Mouse (Mus musculus): ENCODE measurements at regions not wholly inside any gene's neighbourhood (a gene's known extent, or its start where the extent isn't known, plus 50 kb on each side); places are given as distances from the start of the nearest gene placed in this dataset.

GRCm38 (mm10) chr7:71873817-71874216, 432.6 kb downstream of the Mctp2 start:
- Histone ChIP-seq H3K4me1 (replicated peaks) (0 out of 2 replicates have a peak, but pooled peaks cover 6% of the 10 kb centered on the region), H3K27ac (no peak overlapping the region), H3K27me3 (no peaks in the 10 kb centered on the region), H3K9me3 (replicated peaks) (no peaks in the 10 kb centered on the region), H3K4me3 (no peak overlapping the region), H3K9ac (no peak overlapping the region), H3K4me2 (no peak overlapping the region), H3K36me3 (no peaks in the 10 kb centered on the region)
- ATAC-seq (replicated peaks; ENCODE audit: insufficient number of reproducible peaks, insufficient read depth, low FRiP score, low read depth), result no peak
- WGBS, result 73% methylated on average over 5 of the region's 5 CpGs

DNA sequence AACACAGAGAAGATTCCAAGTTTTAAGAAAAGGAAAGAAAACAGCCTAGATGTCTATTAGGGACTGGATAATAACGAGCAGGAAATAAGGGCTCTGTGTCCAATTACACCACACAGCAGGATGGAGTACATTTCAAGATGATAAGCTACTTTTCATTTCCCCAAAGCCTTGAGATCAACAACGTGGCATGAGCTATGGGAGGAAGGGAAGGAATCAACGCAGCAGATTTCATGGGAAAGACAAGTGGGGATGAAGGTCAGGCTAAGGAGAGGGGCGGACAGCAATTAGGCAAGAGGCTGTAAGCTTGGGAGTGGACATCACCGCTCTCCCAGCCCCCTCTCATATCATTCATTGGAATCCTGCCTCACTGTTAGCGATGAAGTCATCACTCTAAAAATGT, 433.5 kb downstream of the Mctp2 start:
- no peak overlapping the region for H3K4me3 ChIP-seq
- H3K9ac ChIP-seq, result no peak overlapping the region
- H3K4me2 ChIP-seq, result no peak overlapping the region
- no peaks in the 10 kb centered on the region for H3K36me3 ChIP-seq
- H3K27me3 ChIP-seq, result no peaks in the 10 kb centered on the region
- 0 out of 2 replicates have a peak, but pooled peaks cover 6% of the 10 kb centered on the region for H3K4me1 ChIP-seq (replicated peaks)
- ATAC-seq (replicated peaks; ENCODE audit: insufficient number of reproducible peaks, insufficient read depth, low FRiP score, low read depth), result no peak
- H3K9me3 ChIP-seq (replicated peaks), result no peaks in the 10 kb centered on the region
- WGBS, result 50% methylated on average over 6 of the region's 6 CpGs
- H3K27ac ChIP-seq, result no peak overlapping the region

- Histone ChIP-seq H3K4me1 (replicated peaks) (0 out of 2 replicates have a peak, but pooled peaks cover 7% of the 10 kb centered on the region), H3K4me3 (no peak overlapping the region), H3K9me3 (replicated peaks) (no peaks in the 10 kb centered on the region), H3K9ac (no peak overlapping the region), H3K4me2 (no peak overlapping the region), H3K27me3 (no peaks in the 10 kb centered on the region), H3K27ac (no peak overlapping the region), H3K36me3 (no peaks in the 10 kb centered on the region)
- WGBS, result 16% methylated on average over 3 of the region's 3 CpGs
- no peak for ATAC-seq (replicated peaks; ENCODE audit: insufficient number of reproducible peaks, insufficient read depth, low FRiP score, low read depth)
Observed at GRCm38 (mm10) chr7:71867090-71867489, 439.3 kb downstream of the Mctp2 start.

GRCm38 (mm10) chr7:71865371-71866166, 440.8 kb downstream of the Mctp2 start:
- H3K4me1 ChIP-seq (replicated peaks), result 0 out of 2 replicates have a peak, but pooled peaks cover 7% of the 10 kb centered on the region
- H3K27ac ChIP-seq, result no peak overlapping the region
- no peaks in the 10 kb centered on the region for H3K27me3 ChIP-seq
- WGBS, result 47% methylated on average over 15 of the region's 15 CpGs
- no peak overlapping the region for H3K4me2 ChIP-seq
- H3K36me3 ChIP-seq, result no peaks in the 10 kb centered on the region
- no peak overlapping the region for H3K4me3 ChIP-seq
- no peak for ATAC-seq (replicated peaks; ENCODE audit: insufficient number of reproducible peaks, insufficient read depth, low FRiP score, low read depth)
- H3K9me3 ChIP-seq (replicated peaks), result no peaks in the 10 kb centered on the region
- H3K9ac ChIP-seq, result no peak overlapping the region

GRCm38 (mm10) chr7:71852864-71853263, 453.5 kb downstream of the Mctp2 start:
- Histone ChIP-seq H3K4me2 (no peak overlapping the region), H3K9ac (no peak overlapping the region), H3K9me3 (replicated peaks) (no peaks in the 10 kb centered on the region), H3K27me3 (no peaks in the 10 kb centered on the region), H3K36me3 (no peaks in the 10 kb centered on the region), H3K27ac (no peak overlapping the region), H3K4me1 (replicated peaks) (no peaks in the 10 kb centered on the region), H3K4me3 (no peak overlapping the region)
- 70% methylated on average over 3 of the region's 3 CpGs for WGBS
- ATAC-seq (replicated peaks; ENCODE audit: insufficient number of reproducible peaks, insufficient read depth, low FRiP score, low read depth), result no peak

DNA sequence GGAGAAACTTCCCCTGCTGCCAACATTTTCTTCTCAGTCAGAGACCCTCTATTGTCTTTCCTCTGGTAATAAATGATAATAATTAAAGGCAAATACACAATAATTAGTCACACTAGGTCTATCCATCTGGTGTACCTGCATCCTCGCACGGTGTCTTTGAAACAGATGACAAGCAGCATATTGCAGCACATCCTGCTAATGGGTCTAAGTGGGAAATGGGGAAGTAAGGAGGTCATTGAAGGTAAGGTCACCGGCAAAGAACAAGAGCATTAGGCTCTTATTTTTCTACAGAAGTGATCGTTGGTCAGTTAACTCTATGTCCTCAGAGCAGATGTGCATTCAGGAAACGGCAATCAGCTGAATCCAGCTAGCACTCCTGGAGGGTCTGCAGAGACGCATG, 457.2 kb downstream of the Mctp2 start:
- H3K4me3 ChIP-seq, result no peak overlapping the region
- ATAC-seq (replicated peaks; ENCODE audit: insufficient number of reproducible peaks, insufficient read depth, low FRiP score, low read depth), result no peak
- H3K4me2 ChIP-seq, result no peak overlapping the region
- WGBS, result 84% methylated on average over 6 of the region's 6 CpGs
- no peak overlapping the region for H3K9ac ChIP-seq
- H3K4me1 ChIP-seq (replicated peaks), result no peaks in the 10 kb centered on the region
- H3K27me3 ChIP-seq, result no peaks in the 10 kb centered on the region
- no peaks in the 10 kb centered on the region for H3K36me3 ChIP-seq
- no peak overlapping the region for H3K27ac ChIP-seq
- no peaks in the 10 kb centered on the region for H3K9me3 ChIP-seq (replicated peaks)

DNA sequence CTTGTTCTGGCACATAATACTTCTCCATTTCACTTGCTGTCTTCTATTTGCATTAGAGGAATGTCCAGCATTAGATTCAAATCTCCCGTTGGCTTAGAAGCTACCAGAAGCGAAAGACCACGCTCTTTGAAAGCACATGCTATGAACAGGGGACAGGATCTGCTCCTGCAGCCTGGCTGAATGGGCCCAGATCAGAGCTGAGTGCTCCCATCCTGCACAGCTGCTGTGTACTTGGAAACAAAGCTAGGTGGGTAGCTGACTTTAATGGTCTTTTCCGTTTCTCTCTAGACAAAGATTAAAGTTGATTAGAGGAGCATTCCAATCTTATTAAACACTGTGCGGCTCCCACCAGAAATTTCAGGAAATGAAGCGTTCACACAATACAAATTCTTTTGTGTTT, 468.6 kb downstream of the Mctp2 start:
- no peak for ATAC-seq (replicated peaks; ENCODE audit: insufficient number of reproducible peaks, insufficient read depth, low FRiP score, low read depth)
- H3K36me3 ChIP-seq, result no peaks in the 10 kb centered on the region
- no peaks in the 10 kb centered on the region for H3K9me3 ChIP-seq (replicated peaks)
- H3K4me2 ChIP-seq, result no peak overlapping the region
- H3K9ac ChIP-seq, result no peak overlapping the region
- 67% methylated on average over 6 of the region's 6 CpGs for WGBS
- no peaks in the 10 kb centered on the region for H3K4me1 ChIP-seq (replicated peaks)
- no peak overlapping the region for H3K4me3 ChIP-seq
- no peaks in the 10 kb centered on the region for H3K27me3 ChIP-seq
- H3K27ac ChIP-seq, result no peak overlapping the region

DNA sequence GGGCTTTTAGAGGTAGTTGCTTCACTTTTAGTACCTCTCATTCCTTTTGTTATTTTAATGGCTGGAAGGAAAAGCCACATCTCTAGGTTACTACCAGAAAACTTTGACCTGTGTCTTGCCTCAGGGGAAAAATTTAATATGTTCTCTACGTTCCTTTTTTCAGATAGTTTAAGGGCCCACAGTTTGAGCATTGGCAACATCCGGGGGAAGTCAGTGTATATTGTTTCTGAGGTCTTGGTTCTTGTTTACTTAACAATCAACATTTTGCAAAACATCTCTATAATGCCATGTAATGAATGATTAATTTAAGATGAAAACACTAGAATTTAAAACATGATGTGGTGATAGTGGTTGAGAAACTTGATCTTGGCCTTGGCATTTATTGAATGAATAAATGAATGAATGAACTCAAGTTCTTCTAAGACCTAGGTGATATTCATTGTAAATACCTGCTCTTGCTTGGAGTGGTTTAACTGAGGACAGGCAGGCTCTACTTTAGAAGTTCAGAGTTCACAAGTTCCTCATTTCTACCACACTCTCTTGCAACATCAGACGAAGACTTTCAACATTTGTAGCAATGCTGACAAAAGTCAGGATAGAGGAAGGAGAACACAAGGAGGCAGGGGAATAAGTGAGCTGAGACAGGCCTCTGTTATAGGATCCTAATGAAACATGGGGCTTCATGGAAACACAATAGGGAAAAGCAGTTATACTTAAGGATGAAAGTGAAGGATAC, 474.4 kb downstream of the Mctp2 start:
- 76% methylated on average over 3 of the region's 3 CpGs for WGBS
- H3K9ac ChIP-seq, result no peak overlapping the region
- no peak overlapping the region for H3K27ac ChIP-seq
- no peaks in the 10 kb centered on the region for H3K9me3 ChIP-seq (replicated peaks)
- H3K4me1 ChIP-seq (replicated peaks), result no peaks in the 10 kb centered on the region
- no peak overlapping the region for H3K4me3 ChIP-seq
- no peaks in the 10 kb centered on the region for H3K27me3 ChIP-seq
- no peak for ATAC-seq (replicated peaks; ENCODE audit: insufficient number of reproducible peaks, insufficient read depth, low FRiP score, low read depth)
- no peaks in the 10 kb centered on the region for H3K36me3 ChIP-seq
- no peak overlapping the region for H3K4me2 ChIP-seq

DNA sequence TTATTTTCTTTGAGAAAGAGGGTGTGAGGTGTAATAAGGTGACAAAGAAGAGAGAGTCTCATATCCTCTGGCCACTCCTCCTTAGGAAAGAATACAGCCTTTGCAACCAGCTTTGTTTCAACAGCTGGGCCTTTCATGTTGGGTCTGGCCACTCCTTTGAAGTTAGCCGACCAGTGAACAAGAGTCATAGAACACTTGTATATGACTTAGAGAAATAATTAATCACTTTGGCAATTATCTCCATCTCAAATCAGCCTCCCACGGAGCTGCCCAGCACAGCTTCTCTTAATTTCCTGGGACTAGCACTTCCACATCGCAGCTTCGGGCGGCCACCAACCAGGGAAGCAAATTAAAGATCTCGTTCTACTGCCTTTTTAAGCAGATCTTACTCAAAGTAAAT, 476.8 kb downstream of the Mctp2 start:
- Histone ChIP-seq H3K4me1 (replicated peaks) (no peaks in the 10 kb centered on the region), H3K4me2 (no peak overlapping the region), H3K9me3 (replicated peaks) (no peaks in the 10 kb centered on the region), H3K9ac (no peak overlapping the region), H3K27me3 (no peaks in the 10 kb centered on the region), H3K36me3 (no peaks in the 10 kb centered on the region), H3K4me3 (no peak overlapping the region), H3K27ac (no peak overlapping the region)
- 63% methylated on average over 6 of the region's 6 CpGs for WGBS
- ATAC-seq (replicated peaks; ENCODE audit: insufficient number of reproducible peaks, insufficient read depth, low FRiP score, low read depth), result no peak

- no peaks in the 10 kb centered on the region for H3K9me3 ChIP-seq (replicated peaks)
- no peaks in the 10 kb centered on the region for H3K27me3 ChIP-seq
- no peaks in the 10 kb centered on the region for H3K4me1 ChIP-seq (replicated peaks)
- H3K4me3 ChIP-seq, result no peak overlapping the region
- no peak overlapping the region for H3K27ac ChIP-seq
- H3K9ac ChIP-seq, result no peak overlapping the region
- no peaks in the 10 kb centered on the region for H3K36me3 ChIP-seq
- no peak overlapping the region for H3K4me2 ChIP-seq
- ATAC-seq (replicated peaks; ENCODE audit: insufficient number of reproducible peaks, insufficient read depth, low FRiP score, low read depth), result no peak
- 80% methylated on average over 11 of the region's 11 CpGs for WGBS
Observed at GRCm38 (mm10) chr7:71816138-71816537, 464.9 kb upstream of the Gm10295 start.

DNA sequence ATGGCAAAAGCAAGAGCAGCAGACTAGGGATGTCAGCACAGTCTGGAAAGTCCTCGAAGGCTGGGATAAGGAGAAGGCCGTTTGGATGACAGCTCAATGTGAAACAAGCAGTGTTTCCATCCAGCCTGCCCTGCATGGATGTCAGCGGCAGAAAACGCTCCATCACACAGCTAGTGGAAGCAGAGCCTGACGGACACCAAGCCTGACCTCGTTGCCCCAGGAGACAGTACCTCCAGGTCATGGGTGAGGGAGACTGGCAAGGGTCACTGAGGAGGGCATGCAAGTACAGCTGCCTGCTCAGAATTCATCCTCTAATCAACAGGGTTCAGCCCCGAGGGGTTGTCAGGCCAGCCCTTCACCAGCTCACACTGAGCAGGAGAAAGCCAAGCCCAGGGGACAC, 442.9 kb upstream of the Gm10295 start:
- Histone ChIP-seq H3K4me2 (no peak overlapping the region), H3K9ac (no peak overlapping the region), H3K4me1 (replicated peaks) (no peaks in the 10 kb centered on the region), H3K36me3 (no peaks in the 10 kb centered on the region), H3K9me3 (replicated peaks) (no peaks in the 10 kb centered on the region), H3K4me3 (no peak overlapping the region), H3K27ac (no peak overlapping the region), H3K27me3 (no peaks in the 10 kb centered on the region)
- ATAC-seq (replicated peaks; ENCODE audit: insufficient number of reproducible peaks, insufficient read depth, low FRiP score, low read depth), result no peak
- 40% methylated on average over 7 of the region's 7 CpGs for WGBS

DNA sequence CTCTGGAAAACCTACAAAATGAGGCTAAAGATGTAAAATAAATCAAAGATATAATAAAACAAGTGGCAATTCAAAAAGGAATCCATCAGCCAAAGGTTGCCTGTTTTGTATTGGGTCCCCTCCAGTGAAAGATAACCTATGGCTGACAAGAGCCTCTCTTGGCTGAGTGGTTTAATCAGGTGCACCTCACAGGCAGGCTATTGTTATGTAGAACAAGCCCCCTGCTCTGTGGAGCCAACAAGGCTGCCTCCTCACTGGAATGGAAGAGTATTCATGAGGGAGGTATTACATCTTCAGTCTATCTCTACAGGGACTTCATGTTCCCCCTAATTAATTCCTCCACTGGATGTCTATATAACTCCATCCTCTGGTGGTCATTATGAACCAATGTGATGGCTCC, 437.1 kb upstream of the Gm10295 start:
- Histone ChIP-seq H3K4me3 (no peak overlapping the region), H3K36me3 (no peaks in the 10 kb centered on the region), H3K4me1 (replicated peaks) (no peaks in the 10 kb centered on the region), H3K9me3 (replicated peaks) (no peaks in the 10 kb centered on the region), H3K27ac (no peak overlapping the region), H3K9ac (no peak overlapping the region), H3K4me2 (no peak overlapping the region), H3K27me3 (no peaks in the 10 kb centered on the region)
- ATAC-seq (replicated peaks; ENCODE audit: insufficient number of reproducible peaks, insufficient read depth, low FRiP score, low read depth), result no peak
